Mouse (Mus musculus): ENCODE measurements around the gene Jazf1.

The Jazf1 gene

GRCm38 (mm10) chr6:52790781-52791180 is 277.6 kb downstream of the Jazf1 start:
- DNase-seq = no peak

- no peak for DNase-seq
Measured at GRCm38 (mm10) chr6:52790316-52790715, 278.1 kb downstream of the Jazf1 start.

GRCm38 (mm10) chr6:52779546-52779945 is 288.9 kb downstream of the Jazf1 start:
- no peak for DNase-seq

GRCm38 (mm10) chr6:52778523-52778922 is 289.9 kb downstream of the Jazf1 start:
- no peak for DNase-seq

GRCm38 (mm10) chr6:52777034-52777433 is 291.4 kb downstream of the Jazf1 start:
- DNase-seq = no peak

GRCm38 (mm10) chr6:52775956-52776355 is 292.5 kb downstream of the Jazf1 start:
- DNase-seq = no peak

GRCm38 (mm10) chr6:52775350-52775749 is 293.1 kb downstream of the Jazf1 start:
- DNase-seq = no peak

- no peak for DNase-seq
Measured at GRCm38 (mm10) chr6:52773132-52773531, 295.3 kb downstream of the Jazf1 start.

GRCm38 (mm10) chr6:52770789-52771188 is 297.6 kb downstream of the Jazf1 start:
- no peak for DNase-seq

GRCm38 (mm10) chr6:52765206-52765605 is 303.2 kb downstream of the Jazf1 start:
- no peak for DNase-seq

- no peak for DNase-seq
Measured at GRCm38 (mm10) chr6:52752832-52753231, 315.6 kb downstream of the Jazf1 start.

- no peak for DNase-seq
Measured at GRCm38 (mm10) chr6:52734630-52735029, 333.8 kb downstream of the Jazf1 start.

- DNase-seq = no peak
Measured at GRCm38 (mm10) chr6:52730338-52730737, 338.1 kb downstream of the Jazf1 start.

- DNase-seq = peak; percentile 16 to 45
Measured at GRCm38 (mm10) chr6:52724805-52725439, 343.5 kb downstream of the Jazf1 start.
